8 mouse cellular contexts compared by ENCODE assay signal in genomic region chr6:149141393-149142173, GRCm38 (mm10). TPM values are rescaled to one million over a fixed set of nuclear protein-coding genes. Genes with fewer than 3 reads are reported as not detected.
DNase-seq lines count a peak whose midpoint lies in the region.

No protein-coding gene starts in this region.

- peaks cover 43% of the 10 kb centered on the region for H3K36me3 ChIP-seq in megakaryocyte, embryonic 14.5 days (replicated peaks; ENCODE audit: low read length)

- DNase-seq in adrenal gland, adult (ENCODE audit: inconsistent age in 2 of 2, low spot score in 1 of 2), result peak; percentile 88 to 96
- DNase-seq in embryo, embryonic 10 days (ENCODE audit: low spot score), result peak; percentile 95
- DNase-seq in gastrocnemius, postnatal 10 days, result peak; percentile 79
- peak; percentile 96 for DNase-seq in induced T-regulatory cell, adult 2 months (ENCODE audit: low read depth)
- peak; percentile 32 to 78 for DNase-seq in left cerebral cortex, adult 9 months (ENCODE audit: low spot score in 2 of 2)
- DNase-seq in right cerebral cortex, adult 2 months (ENCODE audit: low spot score in 2 of 2), result peak; percentile 73 to 75
- DNase-seq in urinary bladder, postnatal 10 days (ENCODE audit: low spot score), result peak; percentile 21

- H3K4me1 ChIP-seq in megakaryocyte, embryonic 14.5 days, result peaks cover 49% of the 10 kb centered on the region

- peaks cover 14% of the 10 kb centered on the region; the same call in 1 of the 2 replicates for H3K9me3 ChIP-seq in megakaryocyte, embryonic 14.5 days

- peak overlapping the region; percentile 92 for H3K4me3 ChIP-seq in megakaryocyte, embryonic 14.5 days (replicated peaks)

- H3K27me3 ChIP-seq in megakaryocyte, embryonic 14.5 days (replicated peaks), result no peaks in the 10 kb centered on the region

RNA-seq across cellular contexts. Expression of gene Etfbkmt, which starts 1.9 kb away (rescaled TPM):
- 10 to 100 TPM in 1 of 2 experiments, 1 to 10 TPM in 1; 7.5 to 13.5 TPM for total RNA-seq in gastrocnemius, postnatal 10 days (2021)
- polyA plus RNA-seq in megakaryocyte, embryonic 14.5 days (2012; ENCODE audit: insufficient read depth, low replicate concordance), result 0.64 TPM in 1 of 2 replicates, not detected in the other

RNA-seq across cellular contexts. Expression of gene Gm10203, which starts 11.6 kb away (rescaled TPM):
- total RNA-seq in gastrocnemius, postnatal 10 days (2021), result not detected
- polyA plus RNA-seq in megakaryocyte, embryonic 14.5 days (2012; ENCODE audit: insufficient read depth, low replicate concordance), result not detected in 2 replicates

RNA-seq across cellular contexts. Expression of gene Dennd5b, which starts 40.1 kb away (rescaled TPM):
- total RNA-seq in gastrocnemius, postnatal 10 days (2021), result 10 to 100 TPM; 10.5 TPM
- polyA plus RNA-seq in megakaryocyte, embryonic 14.5 days (2012; ENCODE audit: insufficient read depth, low replicate concordance), result 0.07 TPM in 1 of 2 replicates, not detected in the other

RNA-seq across cellular contexts. Expression of gene Amn1, which starts 46.9 kb away (rescaled TPM):
- total RNA-seq in gastrocnemius, postnatal 10 days (2021), result 10 to 100 TPM; 10.2 to 12.5 TPM
- polyA plus RNA-seq in megakaryocyte, embryonic 14.5 days (2012; ENCODE audit: insufficient read depth, low replicate concordance), result 1.6 TPM in 1 of 2 replicates, not detected in the other

Comparison
In these comparisons a context has a peak if more than half of its experiments do, and no peak if none do; other contexts are left out.
1. Peak in every context shown above with its lines: DNase-seq and H3K4me3 ChIP-seq.
2. DNase-seq: peak in every context shown above with its lines; median percentile 96 in induced T-regulatory cell, adult 2 months; 95 in embryo, embryonic 10 days; 92 in adrenal gland, adult; 79 in gastrocnemius, postnatal 10 days; 74 in right cerebral cortex, adult 2 months; 55 in left cerebral cortex, adult 9 months; 21 in urinary bladder, postnatal 10 days.